ENCODE assay signal across 14 mouse cellular contexts in the genomic region with DNA sequence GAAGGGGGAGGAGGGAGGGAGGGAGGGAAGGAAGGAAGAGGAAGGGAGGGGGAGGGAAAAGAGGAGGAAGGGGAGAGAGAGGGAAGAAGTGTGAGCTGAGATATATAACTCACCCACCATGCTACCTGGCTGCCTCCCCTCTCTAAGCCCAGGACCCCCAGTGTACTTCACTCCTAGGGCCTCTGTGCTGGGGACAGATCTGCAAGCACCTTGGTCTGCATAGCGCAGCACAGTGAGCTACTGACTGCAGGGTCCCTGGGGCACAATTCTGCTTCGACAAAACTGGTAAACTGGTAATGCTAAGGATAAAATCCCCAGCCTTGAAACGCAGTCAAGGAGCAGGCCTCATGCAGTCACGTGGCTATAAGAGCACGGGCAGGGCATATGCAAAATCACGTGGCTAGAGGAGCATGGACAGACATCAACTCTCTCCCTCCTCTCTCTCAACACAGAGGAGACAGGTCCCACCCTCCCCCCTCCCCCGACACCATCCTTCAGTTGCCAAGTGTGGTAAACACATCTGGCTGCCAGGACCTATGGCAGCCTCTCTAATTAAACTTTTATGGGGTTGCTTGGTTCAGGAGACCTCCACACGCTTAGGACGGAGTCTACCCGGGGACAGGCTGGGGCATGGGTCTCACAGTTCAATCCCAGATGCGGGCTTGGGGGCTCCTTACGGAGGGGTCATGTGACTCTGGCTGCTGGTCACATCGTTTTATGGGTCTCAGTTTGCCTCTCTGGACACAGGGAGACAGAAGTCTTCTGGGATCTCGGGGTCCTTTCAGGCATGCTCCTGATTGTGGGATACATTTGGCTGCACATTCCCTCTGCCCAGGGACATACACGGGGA. TPM values are rescaled to one million over a fixed set of nuclear protein-coding genes. Genes with fewer than 3 reads are reported as not detected.
DNase-seq lines count a peak whose midpoint lies in the region; ATAC-seq and TF ChIP-seq lines count a peak whose summit lies in the region.
"Had no signal": no experiment of that assay in that cellular context is flagged by ENCODE, and none has a peak within 500 bp of the region (broad histone marks: within the 10 kb centered on the region; RNA-seq: fewer than 3 reads in every experiment).

No protein-coding gene starts in this region.

- 0 out of 2 replicates have a peak, but pooled peaks cover 3% of the 10 kb centered on the region for H3K36me3 ChIP-seq in heart, embryonic 16.5 days (ENCODE audit: control insufficient read depth, insufficient read depth)
- no peaks in the 10 kb centered on the region for H3K36me3 ChIP-seq in lung, postnatal 0 days (ENCODE audit: insufficient read depth, low read length)
- H3K36me3 ChIP-seq in neural tube, embryonic 13.5 days: no peaks in the 10 kb centered on the region

- no peak for TF ChIP-seq EP300 in lung, postnatal 0 days (IDR thresholded peaks at IDR 0.05)

- TF ChIP-seq POLR2A in lung, adult 2 months (IDR thresholded peaks at IDR 0.05; ENCODE audit: borderline replicate concordance, extremely low read depth, low read depth, low read length): no peak

- DNase-seq in heart, adult 8-10 months (ENCODE audit: low spot score): no peak
- no peak for DNase-seq in lung, postnatal 0 days (ENCODE audit: low spot score)
- no peak for DNase-seq in lung, adult 2 months
- peak; percentile 82 for DNase-seq in forelimb bud, embryonic 11.5 days (ENCODE audit: low read depth, low spot score)
- no peak for DNase-seq in ovary, postnatal 36 days (ENCODE audit: low spot score)
- no peak for DNase-seq in spleen, adult 18-20 months
- DNase-seq: adrenal gland, adult 2 months; cerebellum, adult 11 months; kidney, postnatal 36 days had no signal

- ATAC-seq in heart, embryonic 16.5 days (replicated peaks; ENCODE audit: extremely low read depth, insufficient read depth, low FRiP score): peak; percentile 39; the same call in 1 of the 2 replicates
- peak; percentile 42 for ATAC-seq in lung, postnatal 0 days
- ATAC-seq in neural tube, embryonic 13.5 days (ENCODE audit: low read depth): no peak

- no peak for TF ChIP-seq CTCF in lung, postnatal 0 days (IDR thresholded peaks at IDR 0.05)
- no peak for TF ChIP-seq CTCF in lung, adult 2 months (IDR thresholded peaks at IDR 0.05; ENCODE audit: insufficient read depth, low read length)

- peak overlapping the region; percentile 60 for H3K27ac ChIP-seq in heart, embryonic 16.5 days (ENCODE audit: low read length)
- H3K27ac ChIP-seq in lung, postnatal 0 days (ENCODE audit: low read length): peak overlapping the region; percentile 68
- H3K27ac ChIP-seq in neural tube, embryonic 13.5 days (replicated peaks): 0 out of 2 replicates have a peak overlapping the region, but pooled peaks have one; percentile 18

- H3K9ac ChIP-seq in heart, embryonic 16.5 days (ENCODE audit: low read length): peak overlapping the region; percentile 58
- no peak overlapping the region; the same call in 1 of the 2 replicates for H3K9ac ChIP-seq in lung, postnatal 0 days (replicated peaks; ENCODE audit: low read depth)
- H3K9ac ChIP-seq in neural tube, embryonic 13.5 days: peak overlapping the region; percentile 47; the same call in 1 of the 2 replicates

- H3K27me3 ChIP-seq in heart, embryonic 16.5 days (ENCODE audit: control insufficient read depth, insufficient read depth, low read length): no peaks in the 10 kb centered on the region
- no peaks in the 10 kb centered on the region for H3K27me3 ChIP-seq in lung, postnatal 0 days (replicated peaks; ENCODE audit: insufficient read depth, low read length)
- H3K27me3 ChIP-seq in neural tube, embryonic 13.5 days: no peaks in the 10 kb centered on the region

- no peak overlapping the region for H3K4me2 ChIP-seq in heart, embryonic 16.5 days (ENCODE audit: low read depth, low read length)
- 0 out of 2 replicates have a peak overlapping the region, but pooled peaks have one; percentile 25 for H3K4me2 ChIP-seq in lung, postnatal 0 days (replicated peaks; ENCODE audit: low read depth, low read length)
- no peak overlapping the region for H3K4me2 ChIP-seq in neural tube, embryonic 13.5 days

- 41% methylated on average over 15 of the region's 15 CpGs for WGBS in heart, embryonic 16.5 days
- WGBS in lung, postnatal 0 days: 24% methylated on average over 15 of the region's 15 CpGs
- WGBS in lung, adult 2 months: 35% methylated on average over 15 of the region's 15 CpGs
- 20% methylated on average over 15 of the region's 15 CpGs for WGBS in neural tube, embryonic 13.5 days

- peaks cover 71% of the 10 kb centered on the region for H3K4me1 ChIP-seq in heart, embryonic 16.5 days (ENCODE audit: control insufficient read depth, insufficient read depth, low read length)
- H3K4me1 ChIP-seq in lung, postnatal 0 days (ENCODE audit: insufficient read depth, low read depth, low read length): peaks cover 8% of the 10 kb centered on the region; the same call in 1 of the 2 replicates
- peaks cover 15% of the 10 kb centered on the region for H3K4me1 ChIP-seq in lung, adult 2 months (ENCODE audit: control insufficient read depth, insufficient read depth, low read length)
- peaks cover 37% of the 10 kb centered on the region for H3K4me1 ChIP-seq in neural tube, embryonic 13.5 days (replicated peaks)

- H3K4me3 ChIP-seq in heart, embryonic 16.5 days (ENCODE audit: low read length): no peak overlapping the region
- H3K4me3 ChIP-seq in lung, postnatal 0 days (ENCODE audit: low read depth, low read length): no peak overlapping the region
- H3K4me3 ChIP-seq in lung, adult 2 months (replicated peaks; ENCODE audit: extremely low read depth, low read depth, low read length): no peak overlapping the region
- no peak overlapping the region for H3K4me3 ChIP-seq in neural tube, embryonic 13.5 days

- H3K9me3 ChIP-seq in heart, embryonic 16.5 days (replicated peaks; ENCODE audit: control insufficient read depth, low read length): no peaks in the 10 kb centered on the region
- no peaks in the 10 kb centered on the region for H3K9me3 ChIP-seq in lung, postnatal 0 days (ENCODE audit: low read length)
- no peaks in the 10 kb centered on the region for H3K9me3 ChIP-seq in neural tube, embryonic 13.5 days

RNA-seq across cellular contexts. Expression of gene Crybb3, which starts 39.6 kb away (rescaled TPM):
- polyA plus RNA-seq in heart, embryonic 16.5 days (2015; fragmentation: Nextera tagmentation; extraction: Ambion mirVana): 0.91 and 1.1 TPM in 2 replicates
- total RNA-seq in heart, adult 8-10 months (2022): 1 to 10 TPM in 1 of 4 experiments, under 1 TPM in 3; 0.92 to 1.3 (median 0.93) TPM
- polyA plus RNA-seq in lung, postnatal 0 days (2015; fragmentation: Nextera tagmentation; extraction: Ambion mirVana): 0.57 and 1.5 TPM in 2 replicates
- 5.2 and 5.7 TPM in 2 replicates for polyA plus RNA-seq in lung, adult 2 months (2012; rRNA removed)
- 0.96 and 1.1 TPM in 2 replicates for polyA plus RNA-seq in neural tube, embryonic 13.5 days (2015; fragmentation: Nextera tagmentation; extraction: Ambion mirVana)
- total RNA-seq: megakaryocyte-erythroid progenitor cell, adult 5-6 weeks had no signal

RNA-seq across cellular contexts. Expression of gene Crybb2, which starts 51.0 kb away (rescaled TPM):
- polyA plus RNA-seq in heart, embryonic 16.5 days (2015; fragmentation: Nextera tagmentation; extraction: Ambion mirVana): not detected in 2 replicates
- total RNA-seq in heart, adult 8-10 months (2022): not detected
- not detected in 2 replicates for polyA plus RNA-seq in lung, postnatal 0 days (2015; fragmentation: Nextera tagmentation; extraction: Ambion mirVana)
- polyA plus RNA-seq in lung, adult 2 months (2012; rRNA removed): not detected in 2 replicates
- polyA plus RNA-seq in neural tube, embryonic 13.5 days (2015; fragmentation: Nextera tagmentation; extraction: Ambion mirVana): not detected in 2 replicates
- total RNA-seq: adrenal gland, adult 2 months; gastrocnemius, adult 18-20 months; left cerebral cortex, postnatal 10 days; megakaryocyte-erythroid progenitor cell, adult 5-6 weeks had no signal
- polyA plus RNA-seq: adrenal gland, adult 2 months had no signal

Comparison
In these comparisons a context has a peak if more than half of its experiments do, and no peak if none do; other contexts are left out.
1. H3K27ac ChIP-seq: peak in every context shown above with its lines; median percentile 68 in lung, postnatal 0 days; 60 in heart, embryonic 16.5 days; 18 in neural tube, embryonic 13.5 days.